Mouse (Mus musculus): ENCODE data around the gene Pnpt1. TPM values are rescaled to one million over a fixed set of nuclear protein-coding genes. Genes with fewer than 3 reads are reported as not detected.
A peak's percentile ranks its signal among the peaks of the same experiment; 100 is the strongest.

Pnpt1 gene
- 10 to 100 TPM; 24.4 to 29.0 (median 26.2) TPM for total RNA-seq (2022)

- DNase-seq (ENCODE audit: low spot score in 2 of 2) = peak; percentile 85 to 90
Measured at GRCm38 (mm10) chr11:29130385-29131355, at the start of gene Pnpt1. TSS of gene Pnpt1 (plus strand) at chr11:29130744.

- DNase-seq (ENCODE audit: low spot score in 2 of 2) = no peak
Measured at GRCm38 (mm10) chr11:29092403-29092802, 38.1 kb upstream of the Pnpt1 start.

- no peak for DNase-seq (ENCODE audit: low spot score in 2 of 2)
Measured at GRCm38 (mm10) chr11:29098926-29099325, 31.6 kb upstream of the Pnpt1 start.

- DNase-seq (ENCODE audit: low spot score in 2 of 2) = no peak
Measured at GRCm38 (mm10) chr11:29129862-29130384, 621 bp upstream of the Pnpt1 start.

- no peak for DNase-seq (ENCODE audit: low spot score in 2 of 2)
Measured at GRCm38 (mm10) chr11:29140671-29141070, 10.1 kb downstream of the Pnpt1 start.

GRCm38 (mm10) chr11:29148901-29149300, 18.4 kb downstream of the Pnpt1 start:
- no peak for DNase-seq (ENCODE audit: low spot score in 2 of 2)

GRCm38 (mm10) chr11:29163569-29163968, 33.0 kb downstream of the Pnpt1 start:
- DNase-seq (ENCODE audit: low spot score in 2 of 2) = no peak

- DNase-seq (ENCODE audit: low spot score in 2 of 2) = peak; percentile 53 to 57
Measured at GRCm38 (mm10) chr11:29171959-29172391, 41.4 kb downstream of the Pnpt1 start.

- peak; percentile 98 for DNase-seq (ENCODE audit: low spot score in 2 of 2)
Measured at GRCm38 (mm10) chr11:29172563-29173124, 42.1 kb downstream of the Pnpt1 start, which contains the start of gene Ppp4r3b. TSS of gene Ppp4r3b (plus strand) at chr11:29172890.

- DNase-seq (ENCODE audit: low spot score in 2 of 2) = peak; percentile 41 to 48
Measured at GRCm38 (mm10) chr11:29173125-29173631, 42.6 kb downstream of the Pnpt1 start.

- no peak for DNase-seq (ENCODE audit: low spot score in 2 of 2)
Measured at GRCm38 (mm10) chr11:29173706-29174436, 43.3 kb downstream of the Pnpt1 start.

- no peak for DNase-seq (ENCODE audit: low spot score in 2 of 2)
Measured at GRCm38 (mm10) chr11:29179319-29179718, 48.8 kb downstream of the Pnpt1 start.

- DNase-seq (ENCODE audit: low spot score in 2 of 2) = peak; percentile 35 to 36
Measured at GRCm38 (mm10) chr11:29180657-29181056, 50.1 kb downstream of the Pnpt1 start.

GRCm38 (mm10) chr11:29181751-29182150, 51.2 kb downstream of the Pnpt1 start:
- DNase-seq (ENCODE audit: low spot score in 2 of 2) = no peak

GRCm38 (mm10) chr11:29188981-29189380, 58.4 kb downstream of the Pnpt1 start:
- DNase-seq (ENCODE audit: low spot score in 2 of 2) = no peak

GRCm38 (mm10) chr11:29203653-29204052, 73.1 kb downstream of the Pnpt1 start:
- no peak for DNase-seq (ENCODE audit: low spot score in 2 of 2)

GRCm38 (mm10) chr11:29209774-29210173, 79.2 kb downstream of the Pnpt1 start:
- DNase-seq (ENCODE audit: low spot score in 2 of 2) = no peak
